Mouse (Mus musculus) kidney, postnatal 0 days (tissue): ENCODE measurements around the gene Apol7e. TPM values are rescaled to one million over a fixed set of nuclear protein-coding genes. Genes with fewer than 3 reads are reported as not detected.

Experiments used
- ATAC-seq: fragments of 200-750 bp; cut with Nextera tagmentation; replicated peaks from 2 replicates; pipeline ENCODE4 v1.8.0; 2017; ENCODE audit warnings: low read depth, moderate number of reproducible peaks, moderate TSS enrichment, moderate library complexity; ENCODE audit not compliant: low FRiP score
- DNase-seq: peaks from one replicate; pipeline ENCODE4 v3.0.0-alpha.2; 2016; ENCODE audit warnings: low spot score
- H3K27ac ChIP-seq: fragments of 300-500 bp; sonication (generic); 2 replicates; pipeline ENCODE4 v1.5.1; 2014; ENCODE audit warnings: mild to moderate bottlenecking
- H3K27me3 ChIP-seq: fragments of 300-500 bp; sonication (generic); 2 replicates; pipeline ENCODE4 v1.6.1; 2014; ENCODE audit warnings: low read length, mixed read lengths; ENCODE audit not compliant: insufficient read depth
- H3K36me3 ChIP-seq: fragments of 300-500 bp; sonication (generic); 2 replicates; pipeline ENCODE4 v1.6.1; 2014; ENCODE audit warnings: low read length, mixed read lengths; ENCODE audit not compliant: insufficient read depth
- H3K4me1 ChIP-seq: fragments of 300-500 bp; sonication (generic); replicated peaks from 2 replicates; pipeline ENCODE4 v1.6.1; 2014; ENCODE audit warnings: antibody characterized with exemption, low read length, mixed read lengths; ENCODE audit not compliant: insufficient read depth
- H3K4me2 ChIP-seq: fragments of 300-500 bp; sonication (generic); 2 replicates; pipeline ENCODE4 v1.6.1; 2014; ENCODE audit warnings: mild to moderate bottlenecking, low read length, moderate library complexity, mixed read lengths
- H3K4me3 ChIP-seq: fragments of 300-500 bp; sonication (generic); replicated peaks from 2 replicates; pipeline ENCODE4 v1.5.1; 2014; ENCODE audit warnings: low read depth, low read length
- H3K9ac ChIP-seq: fragments of 300-500 bp; sonication (generic); 2 replicates; pipeline ENCODE4 v1.6.1; 2014; ENCODE audit warnings: low read depth, low read length
- H3K9me3 ChIP-seq: fragments of 300-500 bp; sonication (generic); replicated peaks from 2 replicates; pipeline ENCODE4 v1.6.1; 2016; ENCODE audit warnings: low read length, inconsistent platforms, mixed read lengths
- CTCF ChIP-seq: IDR thresholded peaks from 2 replicates; pipeline ENCODE4 v1.5.1; 2016; ENCODE audit warnings: antibody characterized with exemption, low read depth, mild to moderate bottlenecking, moderate library complexity
- WGBS: fragments of 180-500 bp; shearing (Covaris S2); extraction: QIAGEN DNeasy Blood & Tissue Kit; methylation state at CpG from one replicate; pipeline ENCODE4 v1.1.7; 2014; 5-methylcytosine and 5-hydroxymethylcytosine counted together
- polyA plus RNA-seq: library from polyadenylated mRNA; unstranded; fragments of >200 nt; fragmentation: Nextera tagmentation; extraction: Ambion mirVana; gene quantifications from 2 replicates; pipeline ENCODE4 v1.2.1, GENCODE M21; 2015

The Apol7e gene
- polyA plus RNA-seq, 1 experiment from 2014 or later, result not detected

DNA sequence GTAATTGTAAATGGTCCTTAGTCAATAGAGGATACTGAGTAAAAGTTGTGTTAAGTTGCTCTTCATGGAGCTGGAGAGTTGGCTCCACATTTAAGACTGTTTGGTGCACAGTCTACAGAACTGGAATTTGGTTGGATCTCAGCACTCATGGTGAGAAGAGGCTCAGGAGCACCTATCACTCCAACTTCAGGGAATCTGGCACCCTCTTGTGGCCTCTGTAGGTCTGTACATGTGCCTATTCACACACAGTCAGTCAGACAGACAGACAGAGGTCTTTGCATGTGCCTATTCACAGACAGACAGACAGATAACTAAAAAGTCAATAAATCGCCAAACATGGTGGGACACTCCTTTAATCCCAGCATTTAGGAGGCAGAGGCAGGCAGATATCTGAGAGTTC, 51.8 kb downstream of the Apol7e start:
- TF ChIP-seq CTCF, result peak; percentile 76
- Histone ChIP-seq H3K4me1 (no peaks in the 10 kb centered on the region), H3K9me3 (no peaks in the 10 kb centered on the region), H3K27me3 (no peaks in the 10 kb centered on the region), H3K4me3 (no peak overlapping the region), H3K9ac (no peak overlapping the region), H3K36me3 (no peaks in the 10 kb centered on the region), H3K27ac (no peak overlapping the region), H3K4me2 (no peak overlapping the region)
- DNase-seq, result peak; percentile 43
- no peak for ATAC-seq
- 25% methylated on average over 1 of the region's 1 CpGs for WGBS

DNA sequence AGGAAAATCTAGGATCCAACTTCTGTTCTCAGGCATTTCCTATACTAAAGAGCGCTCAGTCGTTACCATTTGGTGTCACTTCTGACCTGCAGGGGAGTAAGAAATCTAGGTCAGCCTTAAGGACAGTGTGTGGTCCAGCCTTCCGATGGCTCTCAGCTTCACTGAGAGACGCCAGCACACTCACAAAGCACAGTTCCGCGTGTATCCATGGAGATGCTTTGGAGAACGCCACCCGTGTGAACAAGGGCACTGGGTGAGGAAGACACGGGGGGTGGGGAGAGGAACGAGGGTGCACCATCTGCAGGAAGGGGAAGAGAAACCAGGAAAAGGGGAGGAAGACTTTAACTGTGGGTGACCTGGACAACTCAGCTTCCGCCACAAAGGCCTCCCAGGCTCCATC, 53.8 kb downstream of the Apol7e start:
- 36% methylated on average over 11 of the region's 11 CpGs for WGBS
- H3K27me3 ChIP-seq, result no peaks in the 10 kb centered on the region
- H3K9me3 ChIP-seq, result no peaks in the 10 kb centered on the region
- ATAC-seq, result no peak
- H3K27ac ChIP-seq, result no peak overlapping the region
- H3K4me3 ChIP-seq, result no peak overlapping the region
- no peak for DNase-seq
- no peak for TF ChIP-seq CTCF
- H3K9ac ChIP-seq, result no peak overlapping the region
- no peaks in the 10 kb centered on the region for H3K36me3 ChIP-seq
- H3K4me2 ChIP-seq, result no peak overlapping the region
- no peaks in the 10 kb centered on the region for H3K4me1 ChIP-seq

DNA sequence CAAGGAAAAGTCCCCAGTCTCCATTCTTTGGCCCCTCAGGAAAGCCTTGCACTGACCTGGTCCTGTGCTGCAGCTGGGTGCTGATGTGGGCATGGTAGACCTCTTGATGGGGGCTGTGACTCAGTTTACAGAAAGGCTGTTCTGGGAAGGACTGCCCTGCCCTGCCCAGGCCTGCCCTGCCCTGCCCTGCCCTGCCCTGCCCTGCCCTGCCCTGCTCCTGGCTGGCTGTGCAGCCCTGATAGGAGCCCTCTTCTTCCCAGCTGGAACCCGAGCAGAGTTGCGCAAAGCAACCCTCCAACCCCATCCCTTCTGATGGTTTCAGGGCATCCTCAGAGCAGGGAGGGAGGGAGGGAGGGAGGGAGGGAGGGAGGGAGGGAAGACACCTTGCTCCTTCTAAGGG, 56.5 kb downstream of the Apol7e start:
- 69% methylated on average over 2 of the region's 2 CpGs for WGBS
- Histone ChIP-seq H3K27ac (no peak overlapping the region), H3K4me3 (no peak overlapping the region), H3K9me3 (no peaks in the 10 kb centered on the region), H3K36me3 (peaks cover 4% of the 10 kb centered on the region; the same call in 1 of the 2 replicates), H3K4me1 (no peaks in the 10 kb centered on the region), H3K9ac (no peak overlapping the region), H3K27me3 (no peaks in the 10 kb centered on the region), H3K4me2 (no peak overlapping the region)
- no peak for DNase-seq
- ATAC-seq, result no peak
- TF ChIP-seq CTCF, result no peak

DNA sequence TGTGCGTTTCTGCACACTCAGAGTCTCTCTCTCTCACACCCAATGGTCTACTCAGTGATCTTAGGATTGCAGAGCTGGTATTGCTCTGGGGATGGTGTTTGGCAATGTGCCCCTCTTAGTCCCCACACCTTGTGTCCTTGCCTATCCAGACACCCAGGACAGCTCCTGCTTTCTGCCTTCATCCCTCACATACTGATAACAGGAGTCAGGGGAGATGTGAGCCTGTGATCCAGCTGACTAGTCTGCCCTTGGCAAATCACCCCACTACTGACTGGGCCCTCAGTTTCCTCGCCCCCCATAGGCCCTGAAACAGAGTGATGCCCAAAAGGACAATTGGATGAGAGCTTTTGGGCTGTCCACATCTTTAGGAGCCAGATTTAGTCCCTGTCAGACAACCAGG, 57.4 kb downstream of the Apol7e start:
- peaks cover 12% of the 10 kb centered on the region for H3K36me3 ChIP-seq
- no peak overlapping the region for H3K4me2 ChIP-seq
- DNase-seq (no peak), ATAC-seq (no peak)
- H3K4me3 ChIP-seq, result no peak overlapping the region
- WGBS, result 63% methylated on average over 2 of the region's 2 CpGs
- H3K4me1 ChIP-seq, result no peaks in the 10 kb centered on the region
- H3K9ac ChIP-seq, result no peak overlapping the region
- no peaks in the 10 kb centered on the region for H3K27me3 ChIP-seq
- no peak overlapping the region for H3K27ac ChIP-seq
- no peak for TF ChIP-seq CTCF
- no peaks in the 10 kb centered on the region for H3K9me3 ChIP-seq

DNA sequence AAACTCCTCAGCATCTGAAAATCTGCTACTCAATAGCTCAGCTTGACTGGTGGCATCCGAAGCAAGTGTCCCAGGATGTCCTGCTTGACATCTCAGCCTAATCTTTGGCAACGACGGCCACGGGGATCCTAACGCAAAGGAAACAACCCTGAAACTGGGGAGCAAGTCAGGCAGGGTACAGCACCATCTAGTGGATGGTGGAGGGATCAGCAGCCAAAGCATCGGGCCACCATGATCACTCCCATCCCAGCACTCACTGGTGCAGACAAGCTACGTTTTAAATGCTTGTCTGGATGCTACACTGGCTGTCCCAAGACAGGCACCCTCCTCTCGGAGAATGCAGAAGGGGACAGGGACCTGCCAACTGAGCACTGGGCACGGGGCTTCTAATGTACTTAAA, 58.2 kb downstream of the Apol7e start, which contains the start of gene Apol8:
Gene Apol8 (minus strand): TSS at position 156 of the 400 bp plus-strand sequence.
- H3K4me3 ChIP-seq, result no peak within 1 kb of the TSS
- H3K27me3 ChIP-seq, result no peaks in the 10 kb centered on the region
- peaks cover 19% of the 10 kb centered on the region for H3K36me3 ChIP-seq
- peak; percentile 77 for DNase-seq
- no peak within 1 kb of the TSS for H3K9ac ChIP-seq
- H3K4me1 ChIP-seq, result no peaks in the 10 kb centered on the region
- no peaks in the 10 kb centered on the region for H3K9me3 ChIP-seq
- H3K27ac ChIP-seq, result no peak within 1 kb of the TSS
- WGBS, result 11% methylated on average over 9 of the region's 9 CpGs
- no peak for ATAC-seq
- TF ChIP-seq CTCF, result peak; percentile 88
- no peak within 1 kb of the TSS for H3K4me2 ChIP-seq

DNA sequence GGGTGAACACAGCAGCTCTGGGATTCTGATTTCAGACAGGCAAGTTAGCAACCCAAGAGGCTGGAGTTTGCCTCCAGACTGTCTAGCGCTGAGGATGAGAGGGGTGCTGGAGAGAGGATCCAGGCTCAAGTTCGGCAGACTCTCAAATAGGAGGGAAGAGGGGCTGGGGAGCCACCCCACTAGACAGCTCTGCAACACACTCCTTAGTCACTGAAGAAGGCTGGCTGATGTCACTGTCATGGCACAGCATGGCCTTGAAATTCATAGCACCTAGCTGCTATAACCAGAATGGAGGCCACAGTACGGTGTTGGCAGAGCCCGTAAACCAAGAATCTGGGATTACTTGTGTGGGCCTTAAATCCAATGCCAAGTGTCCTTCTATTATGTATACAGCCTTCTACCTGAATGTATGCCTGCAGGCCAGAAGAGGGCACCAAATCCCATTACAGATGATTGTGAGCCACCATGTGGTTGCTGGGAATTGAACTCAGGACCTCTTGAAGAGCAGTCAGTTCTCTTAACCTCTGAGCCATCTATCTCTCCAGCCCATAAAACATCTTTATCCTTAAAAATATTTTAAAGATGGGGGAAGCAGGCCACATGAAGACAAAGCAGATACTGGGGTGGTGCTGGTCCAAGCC, 59.0 kb downstream of the Apol7e start:
- no peak overlapping the region for H3K4me3 ChIP-seq
- no peak overlapping the region for H3K9ac ChIP-seq
- ATAC-seq (no peak), DNase-seq (no peak)
- H3K9me3 ChIP-seq, result no peaks in the 10 kb centered on the region
- peak; percentile 51 for TF ChIP-seq CTCF
- H3K4me2 ChIP-seq, result no peak overlapping the region
- peaks cover 28% of the 10 kb centered on the region for H3K36me3 ChIP-seq
- H3K27ac ChIP-seq, result no peak overlapping the region
- no peaks in the 10 kb centered on the region for H3K4me1 ChIP-seq
- 82% methylated on average over 4 of the region's 4 CpGs for WGBS
- H3K27me3 ChIP-seq, result no peaks in the 10 kb centered on the region

DNA sequence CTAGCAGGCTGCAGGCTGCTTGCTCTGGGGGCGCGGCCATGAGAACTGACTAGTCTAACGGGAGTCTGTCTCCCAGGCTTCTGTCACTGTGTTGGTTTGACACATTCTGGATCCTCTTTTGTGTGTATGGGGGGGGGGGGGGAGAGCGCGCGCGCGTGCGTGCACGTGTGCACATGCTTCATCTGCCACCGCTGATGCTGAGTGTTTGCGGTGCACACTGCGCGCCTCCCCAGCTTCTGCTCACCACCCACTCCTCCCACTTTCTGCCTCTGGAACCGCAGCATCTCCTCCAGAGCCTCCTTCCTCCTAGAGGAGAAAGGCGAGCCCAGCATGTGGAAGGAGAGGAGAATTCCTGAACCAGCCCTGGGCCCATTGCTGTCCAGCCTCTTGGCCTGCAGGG, 61.4 kb downstream of the Apol7e start:
- no peak for TF ChIP-seq CTCF

More for the DNA sequence above, 61.4 kb downstream of the Apol7e start:
- H3K4me3 ChIP-seq, result no peak overlapping the region
- H3K27ac ChIP-seq, result no peak overlapping the region
- no peak overlapping the region for H3K9ac ChIP-seq
- no peak overlapping the region for H3K4me2 ChIP-seq
- H3K36me3 ChIP-seq, result peaks cover 48% of the 10 kb centered on the region
- H3K27me3 ChIP-seq, result no peaks in the 10 kb centered on the region
- ATAC-seq, result no peak
- DNase-seq, result no peak
- no peaks in the 10 kb centered on the region for H3K4me1 ChIP-seq
- WGBS, result 84% methylated on average over 16 of the region's 16 CpGs
- H3K9me3 ChIP-seq, result no peaks in the 10 kb centered on the region
